Mouse (Mus musculus) C2C12 (cell line): ENCODE measurements around the gene Smok3b. TPM values are rescaled to one million over a fixed set of nuclear protein-coding genes. Genes with fewer than 3 reads are reported as not detected.

Source experiments
- H3K27me3 ChIP-seq: one replicate; pipeline ENCODE4 v1.6.1; 2011; ENCODE audit not compliant: control insufficient read depth, insufficient read depth, insufficient read length
- H3K36me3 ChIP-seq: one replicate; pipeline ENCODE4 v1.6.1; 2011; ENCODE audit not compliant: control insufficient read depth, insufficient read depth
- H3K4me3 ChIP-seq: one replicate; pipeline ENCODE4 v1.5.1; 2011; ENCODE audit warnings: mild to moderate bottlenecking, control low read depth; ENCODE audit not compliant: poor library complexity, insufficient read depth, severe bottlenecking
- H3K79me2 ChIP-seq: one replicate; pipeline ENCODE4 v1.6.1; 2011; ENCODE audit not compliant: control insufficient read depth, insufficient read depth
- H3K79me3 ChIP-seq: one replicate; pipeline ENCODE4 v1.6.1; 2011; ENCODE audit warnings: low read depth, control low read depth
- H3ac ChIP-seq: one replicate; pipeline ENCODE3; 2011; ENCODE audit warnings: low read depth; ENCODE audit not compliant: control insufficient read depth, insufficient read length
- CEBPB ChIP-seq: IDR thresholded peaks from one replicate; pipeline ENCODE4 v1.6.1; 2011; ENCODE audit warnings: low read depth, mild to moderate bottlenecking, control low read depth, moderate library complexity
- CTCF ChIP-seq: IDR thresholded peaks from one replicate; pipeline ENCODE4 v1.5.1; 2011; ENCODE audit not compliant: control insufficient read depth, insufficient read depth, insufficient read length
- FOSL1 ChIP-seq: IDR thresholded peaks from one replicate; pipeline ENCODE4 v1.8.0; 2011; ENCODE audit warnings: mild to moderate bottlenecking, low read length; ENCODE audit not compliant: poor library complexity, insufficient read depth, severe bottlenecking
- MAX ChIP-seq: IDR thresholded peaks from one replicate; pipeline ENCODE4 v1.6.1; 2011; ENCODE audit warnings: mild to moderate bottlenecking, control low read depth
- MYOD1 ChIP-seq: IDR thresholded peaks from one replicate; pipeline ENCODE4 v1.6.1; 2011; ENCODE audit warnings: low read depth; ENCODE audit not compliant: control insufficient read depth, insufficient read length
- MYOG ChIP-seq: IDR thresholded peaks from one replicate; pipeline ENCODE4 v1.6.1; 2011; ENCODE audit not compliant: control insufficient read depth, insufficient read length; ENCODE audit errors: extremely low read depth
- USF1 ChIP-seq: IDR thresholded peaks from one replicate; pipeline ENCODE4 v1.6.1; 2011; ENCODE audit warnings: low read depth, mild to moderate bottlenecking, control low read depth, moderate library complexity
- polyA plus RNA-seq: library from polyadenylated mRNA; unstranded; fragments of >200 nt; fragmentation: generic; extraction: Trizol; gene quantifications from one replicate; pipeline ENCODE4 v1.2.1, GENCODE M21; 2012; ENCODE audit warnings: missing spikeins

The Smok3b gene
- polyA plus RNA-seq, 1 experiment = not detected

DNA sequence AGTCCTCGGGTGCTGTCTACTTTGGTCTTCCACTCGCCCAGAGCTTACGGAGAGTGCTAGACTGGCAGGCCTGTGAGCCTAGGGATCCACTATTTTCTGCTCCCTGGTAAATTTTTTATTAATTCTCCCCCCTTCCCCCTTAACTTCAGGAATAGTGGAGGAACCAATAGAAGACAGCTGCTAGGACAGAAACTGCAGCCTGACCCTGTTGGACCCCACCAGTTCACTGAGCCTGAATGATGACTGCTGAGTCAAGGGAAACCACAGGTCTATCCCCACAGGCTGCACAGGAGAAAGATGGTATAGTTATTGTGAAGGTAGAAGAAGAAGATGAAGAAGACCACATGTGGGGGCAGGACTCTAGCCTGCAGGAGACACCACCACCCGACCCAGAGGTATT, 71.5 kb downstream of the Smok3b start:
- H3K36me3 ChIP-seq = peaks cover 42% of the 10 kb centered on the region
- H3K4me3 ChIP-seq = no peak overlapping the region
- no peaks in the 10 kb centered on the region for H3K27me3 ChIP-seq
- H3ac ChIP-seq = no peak overlapping the region
- H3K79me2 ChIP-seq = peaks cover 49% of the 10 kb centered on the region
- H3K79me3 ChIP-seq = peaks cover 27% of the 10 kb centered on the region
- no peak for TF ChIP-seq FOSL1
- TF ChIP-seq MAX = no peak
- TF ChIP-seq CTCF = no peak
- no peak for TF ChIP-seq MYOD1
- TF ChIP-seq MYOG = no peak
- no peak for TF ChIP-seq CEBPB
- TF ChIP-seq USF1 = no peak

DNA sequence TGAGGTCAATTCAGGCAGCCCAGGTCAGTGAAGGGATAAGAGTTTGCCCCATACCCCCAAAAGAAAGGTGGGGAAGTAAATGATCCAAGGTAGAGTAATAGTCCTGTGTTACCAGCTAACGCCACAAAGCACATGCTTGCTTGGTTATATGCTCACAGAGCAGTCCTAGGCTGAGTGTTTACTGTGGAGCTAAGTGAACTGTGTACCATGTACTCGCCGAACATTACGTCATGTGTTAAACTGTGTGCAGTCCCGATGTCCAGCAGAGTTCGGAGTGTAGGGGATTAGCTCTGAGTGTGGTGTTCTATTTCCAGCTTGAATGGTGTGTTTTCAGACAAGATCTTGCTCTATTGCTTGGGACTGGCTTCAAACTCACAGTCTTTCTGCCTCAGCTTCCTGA, 73.2 kb downstream of the Smok3b start:
- H3ac ChIP-seq = no peak overlapping the region
- no peak overlapping the region for H3K4me3 ChIP-seq
- TF ChIP-seq MAX = no peak
- no peak for TF ChIP-seq USF1
- no peak for TF ChIP-seq CTCF
- TF ChIP-seq FOSL1 = no peak
- TF ChIP-seq MYOD1 = no peak
- TF ChIP-seq CEBPB = no peak
- no peak for TF ChIP-seq MYOG

More for the DNA sequence above, 73.2 kb downstream of the Smok3b start:
- Histone ChIP-seq H3K27me3 (no peaks in the 10 kb centered on the region), H3K79me2 (peaks cover 32% of the 10 kb centered on the region), H3K36me3 (peaks cover 56% of the 10 kb centered on the region), H3K79me3 (peaks cover 11% of the 10 kb centered on the region)

Other genes with a start within 250 kb of the Smok3b start
- gene Ppp1r35, start 242.6 kb upstream of the Smok3b start, polyA plus RNA-seq = 42.7 TPM
- 44.6 TPM for gene Mepce, start 233.8 kb upstream of the Smok3b start, polyA plus RNA-seq
- 0.73 TPM for gene Zcwpw1, start 233.6 kb upstream of the Smok3b start, polyA plus RNA-seq
- gene Pilra, start 185.1 kb upstream of the Smok3b start, polyA plus RNA-seq = 0.06 TPM
- not detected for gene Pilrb1, start 163.3 kb upstream of the Smok3b start, polyA plus RNA-seq
- not detected for gene Pilrb2, start 149.6 kb upstream of the Smok3b start, polyA plus RNA-seq
- not detected for gene Cyp3a13, start 99.8 kb upstream of the Smok3b start, polyA plus RNA-seq
- gene Gjc3, start 58.3 kb upstream of the Smok3b start, polyA plus RNA-seq = not detected
- gene Azgp1, start 39.9 kb upstream of the Smok3b start, polyA plus RNA-seq = not detected
- not detected for gene Smok3a, start 168 bp upstream of the Smok3b start, polyA plus RNA-seq
- not detected for gene Smok3c, start 31.8 kb downstream of the Smok3b start, polyA plus RNA-seq
- 3.7 TPM for gene Zkscan1, start 63.7 kb downstream of the Smok3b start, polyA plus RNA-seq
- 8.5 TPM for gene Zscan21, start 95.5 kb downstream of the Smok3b start, polyA plus RNA-seq
- gene Zfp113, start 134.3 kb downstream of the Smok3b start, polyA plus RNA-seq = 1.9 TPM
- gene Cops6, start 139.6 kb downstream of the Smok3b start, polyA plus RNA-seq = 182 TPM
- 11.2 TPM for gene Ap4m1, start 150.6 kb downstream of the Smok3b start, polyA plus RNA-seq
- 208 TPM for gene Mcm7, start 151.0 kb downstream of the Smok3b start, polyA plus RNA-seq
- gene Taf6, start 166.0 kb downstream of the Smok3b start, polyA plus RNA-seq = 58.1 TPM
- 23.0 TPM for gene Cnpy4, start 166.1 kb downstream of the Smok3b start, polyA plus RNA-seq
- 2.5 TPM for gene Mblac1, start 172.9 kb downstream of the Smok3b start, polyA plus RNA-seq
- not detected for gene Nxpe5, start 204.5 kb downstream of the Smok3b start, polyA plus RNA-seq
- gene Lamtor4, start 234.1 kb downstream of the Smok3b start, polyA plus RNA-seq = 72.8 TPM
- gene BC037034, start 242.6 kb downstream of the Smok3b start, polyA plus RNA-seq = 6.8 TPM